Mouse (Mus musculus) forebrain, embryonic 13.5 days (tissue): ENCODE measurements around the gene Apc2. TPM values are rescaled to one million over a fixed set of nuclear protein-coding genes. Genes with fewer than 3 reads are reported as not detected.

ENCODE experiments used
- ATAC-seq: fragments of 200-750 bp; cut with Nextera tagmentation; 2 replicates; pipeline ENCODE4 v1.8.0; 2017
- H3K27ac ChIP-seq: fragments of 300-500 bp; sonication (generic); 2 replicates; pipeline ENCODE4 v1.5.1; 2015; ENCODE audit warnings: inconsistent platforms, mild to moderate bottlenecking, moderate library complexity
- H3K27me3 ChIP-seq: fragments of 300-500 bp; sonication (generic); 2 replicates; pipeline ENCODE4 v1.6.1; 2015; ENCODE audit warnings: mild to moderate bottlenecking, inconsistent platforms
- H3K36me3 ChIP-seq: fragments of 300-500 bp; sonication (generic); 2 replicates; pipeline ENCODE4 v1.6.1; 2015; ENCODE audit warnings: mild to moderate bottlenecking, inconsistent platforms; ENCODE audit not compliant: poor library complexity, severe bottlenecking
- H3K4me1 ChIP-seq: fragments of 300-500 bp; sonication (generic); 2 replicates; pipeline ENCODE4 v1.6.1; 2015; ENCODE audit warnings: inconsistent platforms
- H3K4me2 ChIP-seq: fragments of 300-500 bp; sonication (generic); 2 replicates; pipeline ENCODE4 v1.6.1; 2015; ENCODE audit warnings: inconsistent platforms, mild to moderate bottlenecking, moderate library complexity
- H3K4me3 ChIP-seq: fragments of 300-500 bp; sonication (generic); 2 replicates; pipeline ENCODE4 v1.5.1; 2015; ENCODE audit warnings: mild to moderate bottlenecking, inconsistent platforms
- H3K9ac ChIP-seq: fragments of 300-500 bp; sonication (generic); 2 replicates; pipeline ENCODE4 v1.6.1; 2015; ENCODE audit warnings: mild to moderate bottlenecking, inconsistent platforms
- H3K9me3 ChIP-seq: fragments of 300-500 bp; sonication (generic); replicated peaks from 2 replicates; pipeline ENCODE4 v1.6.1; 2016; ENCODE audit warnings: inconsistent platforms
- WGBS: fragments of 180-500 bp; shearing (Covaris S2); methylation state at CpG from one replicate; pipeline ENCODE4 v1.1.7; 2015; 5-methylcytosine and 5-hydroxymethylcytosine counted together
- polyA plus RNA-seq: library from polyadenylated mRNA; unstranded; fragments of >200 nt; fragmentation: Nextera tagmentation; extraction: Ambion mirVana; gene quantifications from 2 replicates; pipeline ENCODE4 v1.2.1, GENCODE M21; 2015

Gene Apc2
- polyA plus RNA-seq, 1 experiment from 2014 or later = 129 TPM

DNA sequence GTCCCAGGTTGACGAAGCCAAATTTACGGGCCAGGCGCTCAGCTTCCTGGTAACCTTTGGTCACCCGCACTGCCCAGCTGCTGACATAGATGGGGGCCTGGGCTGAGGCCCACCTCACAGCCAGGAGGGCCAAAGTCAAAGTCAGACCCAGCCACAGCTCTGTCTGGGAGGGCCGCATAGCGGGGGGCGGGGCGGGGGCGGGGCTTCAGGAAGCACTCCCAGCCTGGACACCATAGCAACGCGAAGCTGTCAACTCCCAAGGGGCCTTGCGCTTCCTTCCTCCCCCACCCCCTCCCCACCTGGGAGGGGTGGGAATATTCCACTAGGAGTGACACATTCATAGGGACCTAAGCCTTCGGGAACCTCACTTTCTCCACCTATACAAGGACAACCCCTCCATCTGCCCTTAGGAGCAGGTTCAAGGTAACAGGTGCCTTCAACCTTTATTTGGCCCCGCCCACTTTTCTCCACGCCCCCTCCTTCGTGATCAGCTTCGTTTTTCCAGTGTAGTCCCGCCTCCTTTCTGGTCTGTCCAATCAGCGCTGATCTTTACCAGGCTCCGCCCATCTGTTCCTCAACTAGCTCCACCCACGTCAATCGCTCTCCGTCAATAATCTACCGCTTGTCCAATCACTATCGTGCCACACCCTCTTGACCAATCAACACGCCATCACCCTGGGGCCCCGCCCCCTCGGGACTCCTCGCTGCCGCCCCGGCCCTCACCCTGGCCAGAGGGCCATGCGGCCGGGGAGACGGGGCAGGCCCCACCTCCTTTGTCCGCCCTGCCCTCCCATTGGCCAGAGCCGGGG lies 33.7 kb downstream of the Apc2 start, which contains the start of the genes Pcsk4 and Reep6:
Gene Pcsk4 (minus strand): TSS at position 226 of the 809 bp plus-strand sequence.
Gene Reep6 (plus strand): TSS at position 681 of the 809 bp plus-strand sequence.
- Histone ChIP-seq H3K4me1 (peaks cover 11% of the 10 kb centered on the region), H3K9ac (peak within 1 kb of the TSS; percentile 57), H3K27ac (no peak within 1 kb of the TSS), H3K4me2 (peak within 1 kb of the TSS; percentile 67), H3K36me3 (no peaks in the 10 kb centered on the region), H3K27me3 (peaks cover 21% of the 10 kb centered on the region), H3K9me3 (no peaks in the 10 kb centered on the region), H3K4me3 (peak within 1 kb of the TSS; percentile 44)
- WGBS = 4% methylated on average over 36 of the region's 36 CpGs
- ATAC-seq = peak; percentile 92

DNA sequence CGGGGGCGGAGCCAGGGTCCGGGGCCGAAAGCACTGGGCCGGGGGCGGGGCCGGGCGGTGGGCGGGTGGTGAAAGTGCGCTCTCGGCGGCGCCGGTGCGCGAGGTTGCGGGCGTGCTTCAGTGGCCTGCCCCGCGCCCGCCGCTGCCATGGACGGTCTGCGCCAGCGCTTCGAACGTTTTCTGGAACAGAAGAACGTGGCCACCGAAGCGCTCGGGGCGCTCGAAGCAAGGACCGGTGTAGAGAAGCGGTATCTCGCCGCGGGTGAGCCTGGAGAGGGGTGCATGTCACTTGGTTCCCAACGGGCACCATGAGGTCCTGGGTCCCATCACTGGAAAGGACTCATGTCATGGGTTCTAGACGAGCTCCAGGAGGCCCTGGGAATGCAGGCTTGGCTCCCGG lies 34.3 kb downstream of the Apc2 start:
- Histone ChIP-seq H3K4me3 (peak overlapping the region; percentile 44), H3K27ac (no peak overlapping the region), H3K4me2 (peak overlapping the region; percentile 67), H3K27me3 (peaks cover 18% of the 10 kb centered on the region), H3K4me1 (peaks cover 11% of the 10 kb centered on the region), H3K9me3 (no peaks in the 10 kb centered on the region), H3K9ac (peak overlapping the region; percentile 57), H3K36me3 (no peaks in the 10 kb centered on the region)
- WGBS = 1% methylated on average over 41 of the region's 41 CpGs
- ATAC-seq = no peak

DNA sequence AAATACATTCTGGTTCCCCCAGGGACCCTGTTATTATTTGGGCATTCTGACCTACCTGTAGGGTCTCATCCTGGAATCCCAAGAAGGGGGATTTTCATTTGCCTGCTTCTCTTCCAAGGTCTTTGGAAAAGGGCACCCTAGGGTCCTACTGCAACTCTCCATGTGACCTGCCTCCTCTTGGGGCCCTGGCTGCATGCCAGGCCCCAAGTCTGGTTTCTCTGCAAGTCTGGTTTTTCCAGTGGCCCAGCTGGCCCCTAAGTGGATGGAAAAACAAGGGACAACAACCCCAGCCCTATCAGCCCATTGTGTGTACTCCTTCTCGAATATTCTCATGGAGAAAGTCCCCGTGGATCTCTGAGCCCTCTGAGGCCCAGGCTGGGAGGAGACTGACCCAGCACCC lies 35.1 kb downstream of the Apc2 start:
- H3K27ac ChIP-seq = no peak overlapping the region
- peak overlapping the region; percentile 67 for H3K4me2 ChIP-seq
- WGBS = 89% methylated on average over 2 of the region's 2 CpGs
- H3K4me3 ChIP-seq = no peak overlapping the region
- no peak for ATAC-seq
- H3K9ac ChIP-seq = no peak overlapping the region
- H3K4me1 ChIP-seq = peaks cover 11% of the 10 kb centered on the region
- H3K36me3 ChIP-seq = no peaks in the 10 kb centered on the region
- no peaks in the 10 kb centered on the region for H3K9me3 ChIP-seq
- peaks cover 18% of the 10 kb centered on the region for H3K27me3 ChIP-seq

DNA sequence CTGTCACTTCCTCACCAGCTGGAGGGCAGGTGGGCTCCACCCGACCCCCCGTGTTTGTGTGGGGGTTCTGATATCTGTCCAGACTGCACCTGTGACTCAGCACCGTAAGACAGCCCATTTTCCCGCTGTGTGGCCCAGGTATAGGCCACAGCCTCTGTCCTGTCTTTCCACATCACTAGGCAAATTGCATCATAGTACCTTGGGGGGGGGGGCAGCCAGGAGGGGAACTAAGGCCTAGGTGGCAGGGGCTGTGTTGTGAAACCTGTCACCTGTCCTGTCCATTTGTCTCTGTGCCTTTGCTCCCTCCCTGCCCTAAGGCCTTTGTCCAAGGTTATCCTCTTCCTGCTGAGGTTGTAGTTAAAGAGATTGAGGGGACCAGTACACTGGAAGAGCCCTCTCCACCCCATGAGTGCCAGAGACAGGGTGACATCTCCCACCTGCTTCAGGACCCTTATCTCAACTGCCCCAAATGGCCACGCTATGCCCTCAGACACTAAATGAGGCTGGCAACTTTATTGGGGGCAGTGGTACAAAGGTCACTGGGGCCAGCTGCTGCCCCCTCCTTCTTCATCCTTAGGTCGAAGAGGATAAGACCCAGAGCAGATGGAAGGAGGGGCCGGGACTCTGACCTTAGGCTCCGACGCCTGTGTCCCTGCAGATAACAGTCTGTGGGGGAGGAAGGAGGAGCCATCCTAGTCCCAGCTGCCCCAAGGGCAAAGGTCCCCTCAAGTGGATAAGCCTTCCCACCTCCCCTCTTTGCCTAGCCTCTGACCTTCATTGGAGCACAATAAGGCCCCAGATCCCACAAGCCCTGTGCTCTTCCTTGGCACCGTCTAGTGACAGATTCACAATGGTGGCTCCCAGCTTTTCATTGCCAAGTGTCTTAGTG lies 36.1 kb downstream of the Apc2 start:
- H3K9me3 ChIP-seq = no peaks in the 10 kb centered on the region
- no peak overlapping the region for H3K27ac ChIP-seq
- H3K4me1 ChIP-seq = peaks cover 11% of the 10 kb centered on the region
- no peak overlapping the region for H3K4me3 ChIP-seq
- ATAC-seq = no peak
- no peaks in the 10 kb centered on the region for H3K36me3 ChIP-seq
- WGBS = 80% methylated on average over 10 of the region's 10 CpGs
- H3K9ac ChIP-seq = no peak overlapping the region
- peaks cover 18% of the 10 kb centered on the region for H3K27me3 ChIP-seq
- H3K4me2 ChIP-seq = no peak overlapping the region

DNA sequence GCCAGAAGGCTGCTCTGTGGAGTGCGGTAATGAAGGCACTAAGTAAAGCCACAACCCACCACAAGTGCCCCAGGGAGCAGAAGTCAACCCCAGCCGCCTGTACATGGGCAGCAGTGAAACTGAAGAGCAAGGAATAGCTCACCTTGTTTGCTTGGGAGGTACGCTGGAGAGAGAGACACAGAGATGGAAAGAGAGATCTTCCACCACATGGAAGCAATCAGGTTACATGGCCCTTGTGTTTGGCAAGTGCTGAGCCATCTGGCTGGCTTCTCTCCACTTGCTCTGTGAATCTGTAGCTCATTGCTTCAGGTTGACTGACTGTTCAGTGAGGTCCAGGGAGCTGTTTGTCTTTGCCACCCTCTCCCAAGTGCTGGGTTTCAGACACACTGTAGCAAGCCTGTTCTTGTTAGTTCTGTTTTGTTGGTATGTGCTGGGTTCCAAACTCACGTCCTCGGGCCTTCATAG lies 36.8 kb downstream of the Apc2 start:
- H3K9me3 ChIP-seq = no peaks in the 10 kb centered on the region
- H3K4me3 ChIP-seq = no peak overlapping the region
- WGBS = 90% methylated on average over 5 of the region's 5 CpGs
- ATAC-seq = no peak
- H3K27ac ChIP-seq = no peak overlapping the region
- H3K4me2 ChIP-seq = no peak overlapping the region
- peaks cover 11% of the 10 kb centered on the region for H3K4me1 ChIP-seq
- no peaks in the 10 kb centered on the region for H3K36me3 ChIP-seq
- no peak overlapping the region for H3K9ac ChIP-seq
- H3K27me3 ChIP-seq = peaks cover 18% of the 10 kb centered on the region

DNA sequence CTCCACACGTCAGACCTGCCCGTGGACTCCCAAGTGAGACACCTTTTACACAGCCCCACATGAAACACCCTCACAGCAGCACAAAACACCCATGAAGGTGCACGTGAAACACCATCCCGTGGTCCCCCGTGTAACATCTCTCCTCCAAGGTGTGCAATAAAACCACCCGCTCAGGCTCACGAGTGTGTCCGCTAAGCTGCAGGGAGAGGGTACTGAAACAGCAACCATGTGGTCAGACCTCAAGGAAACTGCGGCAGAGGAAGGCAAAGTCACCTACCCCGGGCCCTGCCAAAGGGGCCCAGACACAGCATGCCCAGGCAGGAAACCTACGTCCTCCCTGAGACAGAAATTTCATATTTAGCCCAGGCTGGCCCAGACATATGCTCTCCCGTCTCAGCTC lies 40.5 kb downstream of the Apc2 start:
- ATAC-seq = no peak
- H3K4me1 ChIP-seq = 0 out of 2 replicates have a peak, but pooled peaks cover 4% of the 10 kb centered on the region
- no peaks in the 10 kb centered on the region for H3K36me3 ChIP-seq
- H3K27ac ChIP-seq = no peak overlapping the region
- no peak overlapping the region for H3K9ac ChIP-seq
- H3K4me2 ChIP-seq = no peak overlapping the region
- 89% methylated on average over 12 of the region's 12 CpGs for WGBS
- peaks cover 30% of the 10 kb centered on the region for H3K27me3 ChIP-seq
- no peak overlapping the region for H3K4me3 ChIP-seq
- H3K9me3 ChIP-seq = no peaks in the 10 kb centered on the region

DNA sequence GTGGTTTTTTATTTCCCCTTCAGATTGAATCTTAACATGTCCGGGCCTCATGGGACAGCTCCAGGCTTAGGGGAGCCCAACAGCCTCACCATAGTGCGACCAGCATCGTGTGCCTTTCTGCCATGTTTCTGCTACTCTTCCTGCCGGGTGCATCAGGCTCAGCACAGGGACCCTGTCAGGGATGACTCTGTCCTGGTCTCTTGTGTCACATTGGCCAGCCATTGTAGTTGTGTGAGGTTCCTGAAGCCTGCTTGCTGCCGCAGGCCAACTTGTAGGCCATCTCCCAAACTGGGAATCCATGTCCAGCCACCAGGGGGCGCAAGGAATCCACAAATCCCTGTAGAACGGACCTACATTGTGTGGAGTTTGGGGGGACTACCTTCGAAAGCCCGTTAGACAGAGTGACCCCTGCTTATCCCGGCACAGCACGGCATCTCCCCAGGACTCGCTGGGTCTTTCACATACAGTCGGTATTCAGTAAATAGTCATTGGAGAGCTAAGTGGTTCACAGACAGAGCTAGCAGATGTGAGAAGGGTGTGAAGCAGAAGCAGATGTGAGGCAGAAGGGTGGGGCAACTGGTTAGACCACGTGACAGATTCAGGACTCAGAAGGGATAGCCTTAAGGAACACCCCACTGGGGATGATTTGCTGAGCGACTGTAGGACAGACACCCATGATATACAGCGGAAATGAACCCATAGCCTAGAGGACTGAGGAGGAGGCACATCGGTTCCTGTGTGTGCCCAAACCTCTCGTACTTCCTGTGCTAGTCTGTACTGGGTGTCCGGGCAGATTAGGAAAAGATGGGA lies 44.4 kb downstream of the Apc2 start:
- peaks cover 57% of the 10 kb centered on the region for H3K27me3 ChIP-seq
- no peak overlapping the region for H3K9ac ChIP-seq
- no peaks in the 10 kb centered on the region for H3K9me3 ChIP-seq
- H3K4me2 ChIP-seq = 0 out of 2 replicates have a peak overlapping the region, but pooled peaks have one; percentile 0
- H3K27ac ChIP-seq = no peak overlapping the region
- peaks cover 28% of the 10 kb centered on the region for H3K4me1 ChIP-seq
- 21% methylated on average over 19 of the region's 19 CpGs for WGBS
- peak; percentile 17 for ATAC-seq
- no peaks in the 10 kb centered on the region for H3K36me3 ChIP-seq
- H3K4me3 ChIP-seq = no peak overlapping the region

DNA sequence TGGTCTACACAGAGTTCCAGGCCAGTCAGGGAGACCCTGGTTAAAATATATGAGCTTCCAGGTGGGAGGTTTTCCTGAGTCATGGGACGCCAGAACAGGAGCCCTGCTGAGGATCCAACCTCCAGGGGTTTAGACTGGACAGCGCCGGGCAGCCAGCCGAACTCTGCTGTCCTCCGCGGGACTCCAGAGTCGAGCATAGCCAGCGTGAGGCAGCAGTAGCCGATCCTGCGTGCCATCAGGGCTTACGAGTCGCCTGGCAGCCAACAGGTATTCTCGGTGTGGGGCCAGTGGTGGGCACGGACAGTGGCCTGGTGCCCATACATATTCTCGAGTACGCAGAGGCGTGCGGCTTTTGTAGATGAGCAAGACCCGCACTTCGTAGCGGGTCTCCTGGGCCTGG lies 45.2 kb downstream of the Apc2 start:
- ATAC-seq = no peak
- no peak overlapping the region for H3K27ac ChIP-seq
- no peak overlapping the region for H3K9ac ChIP-seq

DNA sequence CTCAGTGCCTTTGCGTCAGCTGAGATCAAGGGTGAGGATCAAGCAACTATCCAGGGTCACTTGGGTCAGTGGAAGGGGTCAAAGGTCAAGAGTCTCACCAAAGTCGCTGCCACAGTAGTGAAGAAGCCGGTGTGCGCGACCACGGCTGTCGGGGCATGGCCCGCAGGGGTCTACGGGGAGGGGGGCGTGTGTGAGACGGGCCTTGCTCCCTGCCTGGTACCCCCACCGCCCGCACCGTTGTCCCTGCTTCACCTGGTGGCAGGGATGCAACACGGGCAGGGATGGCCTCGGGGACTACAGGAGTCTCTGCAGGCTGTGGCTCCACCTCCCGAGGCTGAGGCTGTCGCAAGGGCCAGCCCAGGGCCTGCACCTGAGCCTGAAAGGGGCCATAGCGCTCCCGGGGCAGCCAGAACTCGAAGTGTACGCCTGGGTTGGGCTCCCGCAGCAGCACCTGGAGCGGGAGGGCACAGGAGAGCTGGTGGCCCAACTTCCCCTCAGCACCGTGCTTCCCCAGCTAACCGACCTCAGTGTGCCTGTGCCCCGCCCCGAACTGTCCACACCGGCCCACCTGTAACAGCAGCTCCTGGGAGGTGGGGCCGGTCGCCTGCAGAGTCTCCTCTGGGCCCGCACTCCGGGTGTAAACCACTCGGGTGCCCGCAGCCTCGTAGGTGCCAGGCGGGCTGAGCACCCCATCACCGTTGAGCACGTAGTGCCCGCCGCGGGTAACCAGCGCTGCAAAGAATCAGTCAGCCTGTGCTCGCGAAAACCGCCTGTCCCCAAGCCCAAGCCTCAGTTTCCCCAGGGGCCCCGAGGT lies 45.9 kb downstream of the Apc2 start:
- no peak for ATAC-seq
- Histone ChIP-seq H3K27ac (no peak overlapping the region), H3K36me3 (no peaks in the 10 kb centered on the region), H3K27me3 (peaks cover 72% of the 10 kb centered on the region), H3K9ac (peak overlapping the region; percentile 0; the same call in 1 of the 2 replicates), H3K4me2 (peak overlapping the region; percentile 53), H3K9me3 (no peaks in the 10 kb centered on the region), H3K4me1 (peaks cover 28% of the 10 kb centered on the region), H3K4me3 (peak overlapping the region; percentile 30)
- 2% methylated on average over 46 of the region's 47 CpGs for WGBS

More for the DNA sequence above, 45.2 kb downstream of the Apc2 start:
- Histone ChIP-seq H3K36me3 (no peaks in the 10 kb centered on the region), H3K4me1 (peaks cover 28% of the 10 kb centered on the region), H3K9me3 (no peaks in the 10 kb centered on the region), H3K4me2 (no peak overlapping the region), H3K4me3 (no peak overlapping the region), H3K27me3 (peaks cover 66% of the 10 kb centered on the region)
- WGBS = 11% methylated on average over 21 of the region's 21 CpGs

DNA sequence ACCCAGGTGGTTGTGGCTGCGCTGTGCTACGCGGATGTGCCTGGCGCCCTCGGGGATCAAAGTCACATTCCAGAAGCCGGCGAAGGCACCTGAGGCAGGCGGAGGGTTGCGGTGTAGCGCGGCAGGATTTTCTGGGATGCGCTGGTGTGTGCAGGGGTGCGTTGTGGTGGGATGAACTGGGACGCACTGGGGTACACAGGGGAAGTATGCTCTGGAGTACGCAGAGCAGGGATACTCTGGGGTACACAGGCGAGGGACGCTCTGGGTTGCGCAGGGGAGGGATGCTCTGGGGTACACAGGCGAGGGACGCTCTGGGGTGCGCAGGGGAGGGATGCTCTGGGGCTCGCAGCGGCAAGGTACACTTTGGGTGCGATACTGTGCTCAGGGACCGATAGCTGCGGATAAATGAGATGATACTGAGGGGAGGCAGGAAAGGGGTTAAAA lies 46.5 kb downstream of the Apc2 start:
- Histone ChIP-seq H3K4me3 (peak overlapping the region; percentile 30), H3K36me3 (no peaks in the 10 kb centered on the region), H3K4me2 (peak overlapping the region; percentile 53), H3K9ac (peak overlapping the region; percentile 0; the same call in 1 of the 2 replicates), H3K9me3 (no peaks in the 10 kb centered on the region), H3K27ac (no peak overlapping the region), H3K27me3 (peaks cover 78% of the 10 kb centered on the region), H3K4me1 (peaks cover 28% of the 10 kb centered on the region)
- ATAC-seq = no peak
- WGBS = 2% methylated on average over 26 of the region's 26 CpGs
